Mouse (Mus musculus) CH12.LX (cell line): Measurements from ENCODE around the gene Prkacb. TPM values are rescaled to one million over a fixed set of nuclear protein-coding genes. Genes with fewer than 3 reads are reported as not detected.

Source experiments
- DNase-seq: peaks from one replicate; pipeline ENCODE4 v3.0.0-alpha.2; 2013; ENCODE audit errors: extremely low read depth
- H3K27ac ChIP-seq: 2 replicates; pipeline ENCODE4 v1.5.1; 2012; ENCODE audit warnings: low read depth, mild to moderate bottlenecking, control low read depth, moderate library complexity; ENCODE audit not compliant: insufficient read depth
- H3K27me3 ChIP-seq: replicated peaks from 2 replicates; pipeline ENCODE3; 2012; ENCODE audit warnings: inconsistent platforms
- H3K36me3 ChIP-seq, 2 experiments: replicated peaks in 1 of 2; 2 replicates each; pipeline versions ENCODE3 to v1.6.1; 2012; ENCODE audit warnings: inconsistent platforms in 1 of 2, low read length in 1 of 2, mild to moderate bottlenecking in 1 of 2, mixed read lengths in 1 of 2, moderate library complexity in 1 of 2; ENCODE audit not compliant: control insufficient read depth in 1 of 2, insufficient read depth in 1 of 2
- H3K4me1 ChIP-seq, 2 experiments: 2 replicates each; pipeline ENCODE4 v1.6.1; 2012; ENCODE audit warnings: inconsistent platforms in 1 of 2, moderate library complexity in 1 of 2; ENCODE audit not compliant: insufficient read depth in 2 of 2, control insufficient read depth in 1 of 2
- H3K4me2 ChIP-seq: 2 replicates; pipeline ENCODE4 v1.6.1; 2012; ENCODE audit warnings: low read depth, mild to moderate bottlenecking, control low read depth; ENCODE audit not compliant: poor library complexity, insufficient read depth, severe bottlenecking
- H3K4me3 ChIP-seq, 3 experiments: fragments of 150-350 bp in 1 of 3; sonication (generic) in 1 of 3; replicated peaks in 1 of 3; 2 replicates each; pipeline versions ENCODE3 to v1.5.1; 2011 to 2012; ENCODE audit warnings: low read depth in 2 of 3, low read length in 2 of 3, mild to moderate bottlenecking in 2 of 3, moderate library complexity in 2 of 3, control low read depth in 1 of 3, improper control_type of control experiment in 1 of 3, inconsistent platforms in 1 of 3, mixed read lengths in 1 of 3; ENCODE audit not compliant: poor library complexity in 1 of 3
- H3K79me2 ChIP-seq: replicated peaks from 2 replicates; pipeline ENCODE4 v1.6.1; 2012; ENCODE audit warnings: mild to moderate bottlenecking, moderate library complexity; ENCODE audit not compliant: control insufficient read depth, poor library complexity, insufficient read depth, severe bottlenecking; ENCODE audit errors: extremely low read depth
- H3K9ac ChIP-seq: 2 replicates; pipeline ENCODE4 v1.6.1; 2012; ENCODE audit warnings: low read depth, mild to moderate bottlenecking, control low read depth, moderate library complexity; ENCODE audit not compliant: insufficient read depth
- H3K9me3 ChIP-seq: replicated peaks from 2 replicates; pipeline ENCODE3; 2012; ENCODE audit warnings: low read length, inconsistent platforms, mixed read lengths
- BHLHE40 ChIP-seq: IDR thresholded peaks from 2 replicates; pipeline ENCODE4 v1.6.1; 2011; ENCODE audit warnings: mild to moderate bottlenecking, low read depth, low read length, improper control_type of control experiment
- CHD1 ChIP-seq: IDR thresholded peaks from 2 replicates; pipeline ENCODE4 v1.6.1; 2012; ENCODE audit warnings: low read depth, low read length, improper control_type of control experiment, inconsistent platforms
- CHD2 ChIP-seq: IDR thresholded peaks from 2 replicates; pipeline ENCODE4 v1.6.1; 2011; ENCODE audit warnings: low read length, improper control_type of control experiment
- E2F4 ChIP-seq: IDR thresholded peaks from 2 replicates; pipeline ENCODE4 v1.6.1; 2011; ENCODE audit warnings: low read depth, low read length, improper control_type of control experiment; ENCODE audit not compliant: insufficient replicate concordance
- EP300 ChIP-seq: IDR thresholded peaks from 2 replicates; pipeline ENCODE4 v1.6.1; 2011; ENCODE audit warnings: low read length, improper control_type of control experiment
- ETS1 ChIP-seq: conservative IDR thresholded peaks from 2 replicates; pipeline ENCODE4 v1.6.1; 2012; ENCODE audit warnings: low read depth, mild to moderate bottlenecking, inconsistent platforms, low read length, improper control_type of control experiment, moderate library complexity
- HCFC1 ChIP-seq: IDR thresholded peaks from 2 replicates; pipeline ENCODE4 v1.6.1; 2012; ENCODE audit warnings: low read depth, mild to moderate bottlenecking, inconsistent platforms, low read length, improper control_type of control experiment
- IRF4 ChIP-seq: IDR thresholded peaks from 2 replicates; pipeline ENCODE4 v1.6.1; 2014; ENCODE audit warnings: low read depth, mild to moderate bottlenecking, inconsistent platforms, low read length, improper control_type of control experiment
- JUN ChIP-seq: IDR thresholded peaks from 2 replicates; pipeline ENCODE4 v1.6.1; 2011; ENCODE audit warnings: low read depth, mild to moderate bottlenecking, low read length, improper control_type of control experiment, moderate library complexity; ENCODE audit not compliant: insufficient read depth
- JUND ChIP-seq: conservative IDR thresholded peaks from 2 replicates; pipeline ENCODE4 v1.6.1; 2011; ENCODE audit warnings: low read depth, low read length, improper control_type of control experiment
- MAX ChIP-seq: IDR thresholded peaks from 2 replicates; pipeline ENCODE4 v1.6.1; 2011; ENCODE audit warnings: low read length, improper control_type of control experiment
- MAZ ChIP-seq: IDR thresholded peaks from 2 replicates; pipeline ENCODE4 v1.6.1; 2012; ENCODE audit warnings: low read depth, mild to moderate bottlenecking, inconsistent platforms, low read length, improper control_type of control experiment, moderate library complexity
- MEF2A ChIP-seq: IDR thresholded peaks from 2 replicates; pipeline ENCODE4 v1.6.1; 2014; ENCODE audit warnings: low read depth, mild to moderate bottlenecking, inconsistent platforms, low read length, improper control_type of control experiment, borderline replicate concordance
- MXI1 ChIP-seq: IDR thresholded peaks from 2 replicates; pipeline ENCODE4 v1.6.1; 2011; ENCODE audit warnings: mild to moderate bottlenecking, low read depth, low read length, improper control_type of control experiment
- MYC ChIP-seq: IDR thresholded peaks from 2 replicates; pipeline ENCODE4 v1.6.1; 2011; ENCODE audit warnings: low read depth, mild to moderate bottlenecking, improper control_type of control experiment, low read length
- RAD21 ChIP-seq: IDR thresholded peaks from 2 replicates; pipeline ENCODE4 v1.6.1; 2011; ENCODE audit warnings: low read depth, mild to moderate bottlenecking, low read length, improper control_type of control experiment, moderate library complexity
- SMC3 ChIP-seq: IDR thresholded peaks from 2 replicates; pipeline ENCODE4 v1.6.1; 2011; ENCODE audit warnings: low read depth, low read length, improper control_type of control experiment
- TCF12 ChIP-seq: IDR thresholded peaks from 2 replicates; pipeline ENCODE4 v1.6.1; 2014; ENCODE audit warnings: low read depth, mild to moderate bottlenecking, inconsistent platforms, low read length, improper control_type of control experiment
- UBTF ChIP-seq: IDR thresholded peaks from 2 replicates; pipeline ENCODE4 v1.6.1; 2012; ENCODE audit warnings: low read depth, mild to moderate bottlenecking, inconsistent platforms, low read length, improper control_type of control experiment, moderate library complexity
- USF1 ChIP-seq: IDR thresholded peaks from 2 replicates; pipeline ENCODE4 v1.6.1; 2014; ENCODE audit warnings: low read depth, mild to moderate bottlenecking, inconsistent platforms, low read length, improper control_type of control experiment
- ZC3H11A ChIP-seq: IDR thresholded peaks from 2 replicates; pipeline ENCODE4 v1.6.1; 2012; ENCODE audit warnings: low read depth, mild to moderate bottlenecking, inconsistent platforms, low read length, improper control_type of control experiment
- ZNF384 ChIP-seq: IDR thresholded peaks from 2 replicates; pipeline ENCODE4 v1.6.1; 2012; ENCODE audit warnings: low read depth, low read length, improper control_type of control experiment, inconsistent platforms
- dilution Hi-C: fragments of 300-500 bp; cut with MboI; formaldehyde crosslinking; loops from 2 replicates; pipeline ENCODE4 v1.14.3; 2020; ENCODE audit warnings: low sequenced_read_pairs; ENCODE audit not compliant: extremely low pct_unique_long_range_greater_than_20kb, extremely low pct_ligation_motif_present
- in situ Hi-C: fragments of 300-500 bp; cut with MboI; formaldehyde crosslinking; loops from 3 replicates; pipeline ENCODE4 v1.14.3; 2019; ENCODE audit warnings: low sequenced_read_pairs, low pct_ligation_motif_present, low pct_unique_long_range_greater_than_20kb, mixed read lengths
- polyA plus RNA-seq: library from polyadenylated mRNA; unstranded; fragments of >175 nt; gene quantifications from 2 replicates; pipeline ENCODE4 v1.2.1, GENCODE M21; 2012; ENCODE audit warnings: low read depth; ENCODE audit not compliant: insufficient read length
- total RNA-seq, 2 experiments: library from RNA; depleted of rRNA; stranded (reverse); fragments of 300-350 nt in 1 of 2; fragments of >200 nt in 1 of 2; gene quantifications; 2 replicates each; pipeline ENCODE4 v1.2.3; 2012 to 2014

Prkacb gene
- total and polyA plus RNA-seq, 3 experiments, result 33.1 to 65.1 (median 62.1) TPM

DNA sequence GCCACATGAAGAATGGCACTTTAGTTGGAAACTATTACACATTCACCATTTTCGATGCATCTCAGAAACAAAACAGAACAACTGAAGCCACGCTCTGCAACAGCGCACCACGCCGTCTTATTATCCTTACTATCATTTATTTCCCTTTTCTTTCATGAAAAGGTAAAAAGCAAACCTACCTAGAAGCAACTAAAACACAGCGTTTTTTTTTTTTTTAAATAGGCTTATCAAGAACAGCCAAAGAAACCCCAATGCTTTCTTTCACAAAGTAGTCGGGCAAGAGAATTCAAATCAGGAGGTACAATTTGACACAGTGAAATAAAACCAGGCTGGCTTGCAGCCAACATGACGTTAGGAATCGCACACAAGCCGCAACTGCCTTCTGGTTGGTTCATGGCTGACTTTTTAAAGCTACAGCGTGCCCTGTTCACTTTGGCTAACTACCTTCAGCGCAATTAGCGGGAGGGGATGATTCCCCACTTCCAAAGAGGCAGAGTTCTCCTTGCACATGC is 130.6 kb downstream of the Prkacb start:
- DNase-seq, result no peak
- dilution Hi-C loops (no loop called here), in situ Hi-C loops (no loop called here)
- peak overlapping the region in 2 of 3 experiments; percentile 24 to 30 for H3K4me3 ChIP-seq
- TF ChIP-seq MYC, result 0 out of 2 replicates have a peak, but pooled peaks have one; percentile 50
- TF ChIP-seq ETS1, result no peak
- peak; percentile 59; the same call in 1 of the 2 replicates for TF ChIP-seq JUND
- TF ChIP-seq RAD21, result no peak
- TF ChIP-seq CHD1, result peak; percentile 36; the same call in 1 of the 2 replicates
- TF ChIP-seq USF1, result no peak
- no peak for TF ChIP-seq TCF12
- TF ChIP-seq ZNF384, result peak; percentile 64
- no peak for TF ChIP-seq MAX
- TF ChIP-seq EP300, result peak; percentile 32; the same call in 1 of the 2 replicates
- TF ChIP-seq MAZ, result no peak
- no peak for TF ChIP-seq SMC3
- TF ChIP-seq UBTF, result no peak
- no peak for TF ChIP-seq CHD2
- TF ChIP-seq IRF4, result peak; percentile 48; the same call in 1 of the 2 replicates
- no peak for TF ChIP-seq E2F4
- TF ChIP-seq HCFC1, result 0 out of 2 replicates have a peak, but pooled peaks have one; percentile 11
- TF ChIP-seq MEF2A, result peak; percentile 55; the same call in 1 of the 2 replicates
- no peak for TF ChIP-seq ZC3H11A
- TF ChIP-seq MXI1, result peak; percentile 59
- TF ChIP-seq BHLHE40, result 0 out of 2 replicates have a peak, but pooled peaks have one; percentile 6
- TF ChIP-seq JUN, result no peak
- peak overlapping the region; percentile 99 for H3K4me2 ChIP-seq
- H3K9ac ChIP-seq, result peak overlapping the region; percentile 27
- no peaks in the 10 kb centered on the region for H3K36me3 ChIP-seq
- H3K9me3 ChIP-seq, result no peaks in the 10 kb centered on the region
- H3K79me2 ChIP-seq, result no peaks in the 10 kb centered on the region
- no peaks in the 10 kb centered on the region for H3K27me3 ChIP-seq
- no peak overlapping the region for H3K27ac ChIP-seq
- H3K4me1 ChIP-seq, result peaks cover 2 to 3% of the 10 kb centered on the region in 2 experiments; a peak in 2 of 4 replicates
